Mouse (Mus musculus) forebrain, embryonic 13.5 days (tissue): ENCODE results near the gene Asf1b. TPM values are rescaled to one million over a fixed set of nuclear protein-coding genes. Genes with fewer than 3 reads are reported as not detected.
A peak's percentile ranks its signal among the peaks of the same experiment; 100 is the strongest.

Experiments
- ATAC-seq: fragments of 200-750 bp; cut with Nextera tagmentation; 2 replicates; pipeline ENCODE4 v1.8.0; 2017
- H3K27ac ChIP-seq: fragments of 300-500 bp; sonication (generic); 2 replicates; pipeline ENCODE4 v1.5.1; 2015; ENCODE audit warnings: inconsistent platforms, mild to moderate bottlenecking, moderate library complexity
- H3K27me3 ChIP-seq: fragments of 300-500 bp; sonication (generic); 2 replicates; pipeline ENCODE4 v1.6.1; 2015; ENCODE audit warnings: mild to moderate bottlenecking, inconsistent platforms
- H3K36me3 ChIP-seq: fragments of 300-500 bp; sonication (generic); 2 replicates; pipeline ENCODE4 v1.6.1; 2015; ENCODE audit warnings: mild to moderate bottlenecking, inconsistent platforms; ENCODE audit not compliant: poor library complexity, severe bottlenecking
- H3K4me1 ChIP-seq: fragments of 300-500 bp; sonication (generic); 2 replicates; pipeline ENCODE4 v1.6.1; 2015; ENCODE audit warnings: inconsistent platforms
- H3K4me2 ChIP-seq: fragments of 300-500 bp; sonication (generic); 2 replicates; pipeline ENCODE4 v1.6.1; 2015; ENCODE audit warnings: inconsistent platforms, mild to moderate bottlenecking, moderate library complexity
- H3K4me3 ChIP-seq: fragments of 300-500 bp; sonication (generic); 2 replicates; pipeline ENCODE4 v1.5.1; 2015; ENCODE audit warnings: mild to moderate bottlenecking, inconsistent platforms
- H3K9ac ChIP-seq: fragments of 300-500 bp; sonication (generic); 2 replicates; pipeline ENCODE4 v1.6.1; 2015; ENCODE audit warnings: mild to moderate bottlenecking, inconsistent platforms
- H3K9me3 ChIP-seq: fragments of 300-500 bp; sonication (generic); replicated peaks from 2 replicates; pipeline ENCODE4 v1.6.1; 2016; ENCODE audit warnings: inconsistent platforms
- WGBS: fragments of 180-500 bp; shearing (Covaris S2); methylation state at CpG from one replicate; pipeline ENCODE4 v1.1.7; 2015; 5-methylcytosine and 5-hydroxymethylcytosine counted together
- polyA plus RNA-seq: library from polyadenylated mRNA; unstranded; fragments of >200 nt; fragmentation: Nextera tagmentation; extraction: Ambion mirVana; gene quantifications from 2 replicates; pipeline ENCODE4 v1.2.1, GENCODE M21; 2015

Gene Asf1b
- polyA plus RNA-seq, 1 experiment from 2014 or later = 44.9 TPM

- Histone ChIP-seq H3K27me3 (no peaks in the 10 kb centered on the region), H3K9me3 (no peaks in the 10 kb centered on the region), H3K4me2 (no peak overlapping the region), H3K9ac (no peak overlapping the region), H3K27ac (no peak overlapping the region), H3K36me3 (peaks cover 100% of the 10 kb centered on the region), H3K4me1 (no peaks in the 10 kb centered on the region), H3K4me3 (no peak overlapping the region)
- ATAC-seq = no peak
- 86% methylated on average over 5 of the region's 5 CpGs for WGBS
These were observed 21.1 kb upstream of the Asf1b start for GRCm38 (mm10) chr8:83934222-83934621.

- Histone ChIP-seq H3K27ac (no peak overlapping the region), H3K4me1 (no peaks in the 10 kb centered on the region), H3K4me3 (no peak overlapping the region), H3K36me3 (peaks cover 99% of the 10 kb centered on the region), H3K4me2 (no peak overlapping the region), H3K9ac (no peak overlapping the region), H3K27me3 (no peaks in the 10 kb centered on the region), H3K9me3 (no peaks in the 10 kb centered on the region)
- 74% methylated on average over 2 of the region's 2 CpGs for WGBS
- ATAC-seq = no peak
These were observed 20.3 kb upstream of the Asf1b start for GRCm38 (mm10) chr8:83934994-83935393.

- WGBS = 94% methylated on average over 8 of the region's 8 CpGs
- Histone ChIP-seq H3K27me3 (no peaks in the 10 kb centered on the region), H3K4me2 (no peak overlapping the region), H3K9ac (no peak overlapping the region), H3K36me3 (peaks cover 98% of the 10 kb centered on the region), H3K4me3 (no peak overlapping the region), H3K27ac (no peak overlapping the region), H3K9me3 (no peaks in the 10 kb centered on the region), H3K4me1 (no peaks in the 10 kb centered on the region)
- ATAC-seq = no peak
These were observed 19.9 kb upstream of the Asf1b start for GRCm38 (mm10) chr8:83935435-83935834.

- H3K4me1 ChIP-seq = no peaks in the 10 kb centered on the region
- H3K36me3 ChIP-seq = peaks cover 76% of the 10 kb centered on the region
- H3K9me3 ChIP-seq = no peaks in the 10 kb centered on the region
- H3K4me2 ChIP-seq = no peak overlapping the region
- 95% methylated on average over 7 of the region's 7 CpGs for WGBS
- H3K4me3 ChIP-seq = no peak overlapping the region
- H3K27me3 ChIP-seq = no peaks in the 10 kb centered on the region
- ATAC-seq = no peak
- H3K27ac ChIP-seq = no peak overlapping the region
- H3K9ac ChIP-seq = no peak overlapping the region
These were observed 17.7 kb upstream of the Asf1b start for GRCm38 (mm10) chr8:83937645-83938044.

GRCm38 (mm10) chr8:83938330-83938729 is 17.0 kb upstream of the Asf1b start:
- ATAC-seq = no peak

GRCm38 (mm10) chr8:83941066-83941677 is 14.1 kb upstream of the Asf1b start:
- no peak overlapping the region for H3K4me3 ChIP-seq
- H3K4me1 ChIP-seq = no peaks in the 10 kb centered on the region
- WGBS = 70% methylated on average over 6 of the region's 6 CpGs
- ATAC-seq = no peak
- H3K27me3 ChIP-seq = no peaks in the 10 kb centered on the region
- H3K4me2 ChIP-seq = no peak overlapping the region
- H3K9ac ChIP-seq = no peak overlapping the region
- H3K36me3 ChIP-seq = peaks cover 41% of the 10 kb centered on the region
- no peak overlapping the region for H3K27ac ChIP-seq
- no peaks in the 10 kb centered on the region for H3K9me3 ChIP-seq

More at GRCm38 (mm10) chr8:83938330-83938729, 17.0 kb upstream of the Asf1b start:
- Histone ChIP-seq H3K27me3 (no peaks in the 10 kb centered on the region), H3K36me3 (peaks cover 69% of the 10 kb centered on the region), H3K9ac (no peak overlapping the region), H3K4me2 (no peak overlapping the region), H3K4me3 (no peak overlapping the region), H3K27ac (no peak overlapping the region), H3K9me3 (no peaks in the 10 kb centered on the region), H3K4me1 (no peaks in the 10 kb centered on the region)
- WGBS = 93% methylated on average over 15 of the region's 15 CpGs

GRCm38 (mm10) chr8:83942446-83942845 is 12.9 kb upstream of the Asf1b start:
- no peak overlapping the region for H3K4me2 ChIP-seq
- ATAC-seq = no peak
- H3K27me3 ChIP-seq = no peaks in the 10 kb centered on the region
- WGBS = 87% methylated on average over 1 of the region's 1 CpGs
- H3K4me3 ChIP-seq = no peak overlapping the region
- no peaks in the 10 kb centered on the region for H3K9me3 ChIP-seq
- H3K4me1 ChIP-seq = no peaks in the 10 kb centered on the region
- peaks cover 28% of the 10 kb centered on the region for H3K36me3 ChIP-seq
- no peak overlapping the region for H3K27ac ChIP-seq
- H3K9ac ChIP-seq = no peak overlapping the region

- Histone ChIP-seq H3K27ac (no peak overlapping the region), H3K4me1 (no peaks in the 10 kb centered on the region), H3K27me3 (no peaks in the 10 kb centered on the region), H3K4me3 (no peak overlapping the region), H3K9me3 (no peaks in the 10 kb centered on the region), H3K4me2 (no peak overlapping the region), H3K36me3 (no peaks in the 10 kb centered on the region), H3K9ac (no peak overlapping the region)
- WGBS = 70% methylated on average over 3 of the region's 3 CpGs
- no peak for ATAC-seq
These were observed 9.8 kb upstream of the Asf1b start for GRCm38 (mm10) chr8:83945540-83945939.

GRCm38 (mm10) chr8:83954749-83955105 is 580 bp upstream of the Asf1b start:
- H3K4me2 ChIP-seq = peak overlapping the region; percentile 89
- no peak for ATAC-seq
- H3K27ac ChIP-seq = peak overlapping the region; percentile 62
- no peaks in the 10 kb centered on the region for H3K27me3 ChIP-seq
- no peaks in the 10 kb centered on the region for H3K9me3 ChIP-seq
- H3K4me1 ChIP-seq = peaks cover 17% of the 10 kb centered on the region
- peak overlapping the region; percentile 71 for H3K4me3 ChIP-seq
- no peaks in the 10 kb centered on the region for H3K36me3 ChIP-seq
- WGBS = 1% methylated on average over 14 of the region's 14 CpGs
- H3K9ac ChIP-seq = peak overlapping the region; percentile 61

- H3K27me3 ChIP-seq = no peaks in the 10 kb centered on the region
- H3K4me1 ChIP-seq = peaks cover 17% of the 10 kb centered on the region
- 1% methylated on average over 15 of the region's 15 CpGs for WGBS
- H3K9me3 ChIP-seq = no peaks in the 10 kb centered on the region
- peak overlapping the region; percentile 71 for H3K4me3 ChIP-seq
- no peaks in the 10 kb centered on the region for H3K36me3 ChIP-seq
- ATAC-seq = no peak
- peak overlapping the region; percentile 89 for H3K4me2 ChIP-seq
- peak overlapping the region; percentile 73 for H3K9ac ChIP-seq
- H3K27ac ChIP-seq = no peak overlapping the region
These were observed 581 bp downstream of the Asf1b start for GRCm38 (mm10) chr8:83955958-83956218.

GRCm38 (mm10) chr8:83956789-83957188 is 1.5 kb downstream of the Asf1b start:
- Histone ChIP-seq H3K9me3 (no peaks in the 10 kb centered on the region), H3K27me3 (no peaks in the 10 kb centered on the region), H3K4me2 (peak overlapping the region; percentile 89), H3K27ac (no peak overlapping the region), H3K9ac (peak overlapping the region; percentile 73), H3K36me3 (no peaks in the 10 kb centered on the region), H3K4me1 (peaks cover 17% of the 10 kb centered on the region), H3K4me3 (peak overlapping the region; percentile 71)
- no peak for ATAC-seq
- 14% methylated on average over 1 of the region's 1 CpGs for WGBS

- Histone ChIP-seq H3K36me3 (peaks cover 31% of the 10 kb centered on the region), H3K4me3 (no peak overlapping the region), H3K27ac (no peak overlapping the region), H3K27me3 (no peaks in the 10 kb centered on the region), H3K4me1 (no peaks in the 10 kb centered on the region), H3K4me2 (no peak overlapping the region), H3K9ac (no peak overlapping the region), H3K9me3 (no peaks in the 10 kb centered on the region)
- 88% methylated on average over 5 of the region's 5 CpGs for WGBS
- no peak for ATAC-seq
These were observed 8.9 kb downstream of the Asf1b start for GRCm38 (mm10) chr8:83964015-83964765.

- no peaks in the 10 kb centered on the region for H3K27me3 ChIP-seq
- WGBS = 91% methylated on average over 7 of the region's 7 CpGs
- H3K36me3 ChIP-seq = peaks cover 41% of the 10 kb centered on the region
- no peaks in the 10 kb centered on the region for H3K9me3 ChIP-seq
- peaks cover 6% of the 10 kb centered on the region for H3K4me1 ChIP-seq
- no peak for ATAC-seq
- H3K9ac ChIP-seq = no peak overlapping the region
- H3K4me3 ChIP-seq = no peak overlapping the region
- H3K27ac ChIP-seq = no peak overlapping the region
- no peak overlapping the region for H3K4me2 ChIP-seq
These were observed 12.4 kb downstream of the Asf1b start for GRCm38 (mm10) chr8:83967701-83968100.
